Mouse (Mus musculus) monocyte, adult 59 days (primary cell): Measurements from ENCODE around the gene Fosl2. TPM values are rescaled to one million over a fixed set of nuclear protein-coding genes. Genes with fewer than 3 reads are reported as not detected.

Experiments
- total RNA-seq, 2 experiments: library from RNA; stranded (reverse); gene quantifications; one replicate each; pipeline ENCODE4 v1.2.4; 2023

Gene Fosl2
- total RNA-seq = 100 to 1,000 TPM; 220 to 233 TPM

GRCm38 (mm10) chr5:32135336-32136206 is at the start of gene Fosl2:
Gene Fosl2 (plus strand): TSS chr5:32135801.

Other genes with a start within 250 kb of the Fosl2 start
- under 1 TPM; 0.18 to 0.21 TPM for gene Plb1, start 96.9 kb downstream of the Fosl2 start, total RNA-seq